Mouse (Mus musculus) stomach, embryonic 14.5 days (tissue): Measurements from ENCODE around the gene 1700025B11Rik. TPM values are rescaled to one million over a fixed set of nuclear protein-coding genes. Genes with fewer than 3 reads are reported as not detected.
"Not testable (repeated sequence)": the region's sequence is repeated elsewhere in the genome, so short reads cannot be mapped to it uniquely, and the experiment has no call there.

Experiments
- ATAC-seq: fragments of 200-750 bp; cut with Nextera tagmentation; 2 replicates; pipeline ENCODE4 v1.8.0; 2017; ENCODE audit warnings: low read depth, moderate TSS enrichment; ENCODE audit not compliant: insufficient number of reproducible peaks, insufficient read depth, low FRiP score
- H3K27ac ChIP-seq: fragments of 300-500 bp; sonication (generic); 2 replicates; pipeline ENCODE4 v1.5.1; 2014; ENCODE audit warnings: mild to moderate bottlenecking, low read length, moderate library complexity, mixed read lengths
- H3K27me3 ChIP-seq: fragments of 300-500 bp; sonication (generic); 2 replicates; pipeline ENCODE4 v1.6.1; 2014; ENCODE audit warnings: low read length, control low read depth, mixed read lengths; ENCODE audit not compliant: control insufficient read depth, insufficient read depth
- H3K36me3 ChIP-seq: fragments of 300-500 bp; sonication (generic); 2 replicates; pipeline ENCODE4 v1.6.1; 2014; ENCODE audit warnings: mild to moderate bottlenecking, control low read depth, low read length, moderate library complexity, mixed read lengths; ENCODE audit not compliant: control insufficient read depth, insufficient read depth
- H3K4me1 ChIP-seq: fragments of 300-500 bp; sonication (generic); 2 replicates; pipeline ENCODE4 v1.6.1; 2014; ENCODE audit warnings: low read length, control low read depth, mixed read lengths; ENCODE audit not compliant: control insufficient read depth, insufficient read depth
- H3K4me2 ChIP-seq: fragments of 300-500 bp; sonication (generic); replicated peaks from 2 replicates; pipeline ENCODE4 v1.6.1; 2014; ENCODE audit warnings: low read depth, low read length, control low read depth
- H3K4me3 ChIP-seq: fragments of 300-500 bp; sonication (generic); 2 replicates; pipeline ENCODE4 v1.5.1; 2014; ENCODE audit warnings: low read depth, low read length, control low read depth
- H3K9ac ChIP-seq: fragments of 300-500 bp; sonication (generic); replicated peaks from 2 replicates; pipeline ENCODE4 v1.6.1; 2014; ENCODE audit warnings: low read depth, mild to moderate bottlenecking, control low read depth, low read length, moderate library complexity, mixed read lengths
- H3K9me3 ChIP-seq: fragments of 300-500 bp; sonication (generic); 2 replicates; pipeline ENCODE4 v1.6.1; 2016; ENCODE audit warnings: low read depth, low read length, control low read depth; ENCODE audit not compliant: control insufficient read depth
- WGBS: fragments of 180-500 bp; shearing (Covaris S2); extraction: QIAGEN DNeasy Blood & Tissue Kit; methylation state at CpG from one replicate; pipeline ENCODE4 v1.1.7; 2014; 5-methylcytosine and 5-hydroxymethylcytosine counted together
- polyA plus RNA-seq: library from polyadenylated mRNA; unstranded; fragments of >200 nt; fragmentation: Nextera tagmentation; extraction: Ambion mirVana; gene quantifications from 2 replicates; pipeline ENCODE4 v1.2.1, GENCODE M21; 2014

The 1700025B11Rik gene
- polyA plus RNA-seq, 1 experiment from 2014 or later: not detected

DNA sequence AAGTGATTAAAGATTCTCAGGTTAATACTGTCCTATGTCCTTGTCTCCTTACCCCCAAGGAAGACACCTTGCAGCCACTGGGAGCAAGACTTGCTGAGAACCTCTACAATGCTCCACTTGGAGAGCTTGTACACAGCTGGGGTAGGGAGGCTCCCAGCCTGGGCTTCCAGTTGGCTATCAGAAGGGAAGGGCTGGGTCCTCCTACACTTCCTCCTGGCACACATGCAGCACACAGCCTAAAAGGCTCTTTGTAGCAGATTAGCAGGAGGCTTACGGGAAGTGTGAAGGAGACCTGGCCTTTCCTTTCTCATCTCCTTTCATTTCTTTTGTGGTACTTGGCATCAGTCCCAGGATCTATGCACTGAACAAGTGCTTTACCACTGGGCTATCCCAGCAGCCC, 20.0 kb upstream of the 1700025B11Rik start:
- no peaks in the 10 kb centered on the region for H3K9me3 ChIP-seq
- no peak for ATAC-seq
- WGBS: 60% methylated on average over 1 of the region's 1 CpGs
- H3K4me2 ChIP-seq: no peak overlapping the region
- H3K4me1 ChIP-seq: no peaks in the 10 kb centered on the region
- no peaks in the 10 kb centered on the region for H3K27me3 ChIP-seq
- no peaks in the 10 kb centered on the region for H3K36me3 ChIP-seq
- no peak overlapping the region for H3K27ac ChIP-seq
- no peak overlapping the region for H3K9ac ChIP-seq
- H3K4me3 ChIP-seq: no peak overlapping the region

DNA sequence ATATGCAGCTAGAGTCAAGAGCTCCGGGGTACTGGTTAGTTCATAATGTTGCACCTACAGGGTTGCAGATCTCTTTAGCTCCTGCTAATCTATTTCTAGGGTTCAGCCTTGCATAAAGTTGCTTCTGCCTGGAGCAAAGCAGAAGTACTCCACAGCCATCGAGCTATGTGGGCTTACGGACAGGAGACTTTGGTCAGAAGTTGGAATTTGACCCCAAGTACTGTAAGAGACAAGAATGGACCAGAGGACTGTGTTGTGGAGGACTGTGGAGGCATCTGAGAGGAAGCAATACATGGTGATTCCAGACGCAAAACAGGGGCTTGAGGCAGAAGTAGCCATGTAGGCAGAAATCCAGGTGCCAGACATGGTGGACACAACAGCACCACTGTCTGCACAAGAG, 17.6 kb upstream of the 1700025B11Rik start:
- H3K27me3 ChIP-seq: no peaks in the 10 kb centered on the region
- no peaks in the 10 kb centered on the region for H3K36me3 ChIP-seq
- no peaks in the 10 kb centered on the region for H3K9me3 ChIP-seq
- H3K4me2 ChIP-seq: no peak overlapping the region
- H3K27ac ChIP-seq: no peak overlapping the region
- 92% methylated on average over 4 of the region's 4 CpGs for WGBS
- ATAC-seq: no peak
- H3K9ac ChIP-seq: no peak overlapping the region
- H3K4me1 ChIP-seq: no peaks in the 10 kb centered on the region
- H3K4me3 ChIP-seq: no peak overlapping the region

- Histone ChIP-seq H3K27ac (no peak overlapping the region), H3K9me3 (no peaks in the 10 kb centered on the region), H3K4me2 (no peak overlapping the region), H3K27me3 (no peaks in the 10 kb centered on the region), H3K4me1 (no peaks in the 10 kb centered on the region), H3K36me3 (no peaks in the 10 kb centered on the region), H3K9ac (no peak overlapping the region), H3K4me3 (no peak overlapping the region)
- ATAC-seq: no peak
- WGBS: 84% methylated on average over 2 of the region's 2 CpGs
Measured at GRCm38 (mm10) chr15:77578801-77579200, 17.1 kb upstream of the 1700025B11Rik start.

DNA sequence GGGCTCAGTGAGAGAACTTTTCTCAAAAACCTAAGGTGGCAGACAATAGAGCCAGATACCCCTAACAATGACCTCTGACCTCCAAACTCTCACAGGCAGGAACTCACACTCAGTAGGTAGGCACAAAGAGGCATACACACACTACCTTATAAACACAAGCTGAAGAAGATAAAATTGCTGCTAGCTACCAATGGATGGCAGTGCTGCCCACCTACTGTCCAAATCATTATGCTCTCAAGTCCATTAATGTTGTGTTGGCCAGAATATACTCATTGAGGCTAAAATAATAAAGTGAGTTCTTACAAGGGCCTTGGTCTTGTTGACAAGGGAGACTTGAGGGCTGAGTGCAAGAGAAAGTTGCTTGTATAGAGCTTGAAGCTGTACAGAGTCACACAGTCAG, 1.5 kb upstream of the 1700025B11Rik start:
- no peak overlapping the region for H3K4me3 ChIP-seq
- H3K4me2 ChIP-seq: no peak overlapping the region
- no peaks in the 10 kb centered on the region for H3K36me3 ChIP-seq
- H3K27ac ChIP-seq: no peak overlapping the region
- no peak overlapping the region for H3K9ac ChIP-seq
- no peak for ATAC-seq
- H3K4me1 ChIP-seq: no peaks in the 10 kb centered on the region
- H3K9me3 ChIP-seq: no peaks in the 10 kb centered on the region
- no peaks in the 10 kb centered on the region for H3K27me3 ChIP-seq

- not testable (repeated sequence) for H3K4me1 ChIP-seq, H3K9me3 ChIP-seq, H3K4me2 ChIP-seq, H3K27ac ChIP-seq, H3K36me3 ChIP-seq, H3K27me3 ChIP-seq, H3K9ac ChIP-seq, H3K4me3 ChIP-seq, ATAC-seq
- WGBS: 24% methylated on average over 1 of the region's 1 CpGs
Measured at GRCm38 (mm10) chr15:77539221-77539620, 22.5 kb downstream of the 1700025B11Rik start.

DNA sequence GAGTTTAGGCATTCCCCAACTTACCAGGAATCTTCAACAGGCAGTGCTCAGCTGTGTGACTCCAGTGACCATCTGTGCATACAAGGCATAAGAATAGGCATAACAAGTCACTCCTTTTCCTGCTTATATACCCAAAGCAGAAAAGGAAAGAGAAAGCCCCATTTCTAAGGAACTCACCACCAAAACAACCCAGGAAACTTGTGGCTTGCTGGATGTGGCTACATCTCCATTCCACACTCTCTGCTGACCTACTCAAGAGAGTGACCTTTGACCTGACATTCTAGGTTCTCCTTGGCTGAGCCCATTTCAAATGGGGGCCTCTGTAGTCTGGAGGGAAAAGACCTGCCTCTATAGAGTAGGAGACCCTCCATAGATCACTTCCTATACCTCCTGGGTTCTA, 28.5 kb downstream of the 1700025B11Rik start, which contains the start of gene Apol7c:
TSS of gene Apol7c (minus strand) at position 101 of the 400 bp plus-strand sequence.
- H3K4me1 ChIP-seq: no peaks in the 10 kb centered on the region
- no peak within 1 kb of the TSS for H3K4me2 ChIP-seq
- H3K4me3 ChIP-seq: no peak within 1 kb of the TSS
- ATAC-seq: no peak
- no peak within 1 kb of the TSS for H3K9ac ChIP-seq
- no peak within 1 kb of the TSS for H3K27ac ChIP-seq
- H3K9me3 ChIP-seq: no peaks in the 10 kb centered on the region
- H3K36me3 ChIP-seq: no peaks in the 10 kb centered on the region
- no peaks in the 10 kb centered on the region for H3K27me3 ChIP-seq

DNA sequence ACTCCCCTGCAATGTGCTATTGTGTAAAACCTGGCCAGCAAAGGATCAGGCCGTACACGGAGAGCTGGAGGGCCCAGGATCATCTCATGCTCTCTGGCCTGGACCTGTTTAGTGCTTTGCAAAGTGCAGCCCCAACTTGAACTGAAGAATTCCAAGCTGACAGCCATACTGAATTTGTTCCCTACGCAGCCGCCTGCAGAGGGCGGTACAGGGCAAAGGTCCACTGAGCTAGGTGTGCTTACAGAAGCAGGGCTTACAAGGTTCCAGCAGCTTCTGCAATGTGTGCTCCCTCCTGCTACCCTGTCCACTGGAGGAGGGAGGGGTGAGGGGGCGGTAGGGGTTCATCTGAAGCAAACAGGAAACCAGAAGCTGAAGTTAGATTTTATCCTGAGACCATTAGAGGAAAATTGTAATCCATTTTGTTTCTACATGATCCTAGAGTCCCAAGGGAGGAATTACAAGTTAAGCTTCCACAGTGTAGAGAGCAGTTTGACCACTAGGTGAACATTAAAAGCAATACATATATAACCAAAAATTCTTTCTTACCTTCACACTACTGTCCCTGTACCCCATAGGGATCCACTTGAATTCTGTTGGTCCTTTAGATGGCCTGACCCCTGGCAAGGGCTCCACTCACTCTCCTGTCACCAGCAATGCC, 38.4 kb downstream of the 1700025B11Rik start:
- not testable (repeated sequence) for H3K4me1 ChIP-seq, H3K9me3 ChIP-seq, H3K9ac ChIP-seq, H3K27me3 ChIP-seq, H3K36me3 ChIP-seq, H3K4me2 ChIP-seq, H3K27ac ChIP-seq, ATAC-seq, H3K4me3 ChIP-seq
- WGBS: 14% methylated on average over 6 of the region's 6 CpGs

DNA sequence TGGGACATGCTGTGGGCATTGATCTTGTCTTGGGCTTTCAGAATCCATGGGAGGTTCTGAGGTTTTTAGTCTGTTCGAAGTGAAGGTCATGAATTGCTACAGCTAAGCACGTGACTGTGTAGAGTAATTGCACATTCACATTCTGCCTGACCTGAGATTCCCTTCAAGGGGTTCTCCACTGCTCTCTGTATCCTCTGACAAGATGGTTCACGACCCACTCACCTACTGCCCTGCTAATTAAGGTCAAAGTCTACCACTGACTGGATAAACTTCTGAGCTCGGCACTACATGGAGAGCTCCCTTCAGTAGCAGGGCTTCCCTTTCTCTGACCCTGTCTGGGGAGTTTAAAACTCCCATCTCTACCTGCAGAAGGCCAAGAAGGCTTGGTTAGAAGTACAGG, 41.1 kb downstream of the 1700025B11Rik start:
- H3K9ac ChIP-seq, ATAC-seq, H3K27me3 ChIP-seq, H3K36me3 ChIP-seq, H3K4me1 ChIP-seq, H3K27ac ChIP-seq, H3K4me3 ChIP-seq, H3K4me2 ChIP-seq, H3K9me3 ChIP-seq: not testable (repeated sequence)
- 53% methylated on average over 4 of the region's 4 CpGs for whole genome bisulfite sequencing
